Mouse (Mus musculus) intestine, postnatal 0 days (tissue): ENCODE measurements around the gene Nip7. TPM values are rescaled to one million over a fixed set of nuclear protein-coding genes. Genes with fewer than 3 reads are reported as not detected.

Source experiments
- ATAC-seq: fragments of 200-750 bp; cut with Nextera tagmentation; 2 replicates; pipeline ENCODE4 v1.8.0; 2017; ENCODE audit warnings: mild to moderate bottlenecking, moderate TSS enrichment, moderate library complexity
- H3K27ac ChIP-seq: fragments of 300-500 bp; sonication (generic); 2 replicates; pipeline ENCODE4 v1.5.1; 2014; ENCODE audit warnings: mild to moderate bottlenecking, low read depth, low read length, moderate library complexity
- H3K27me3 ChIP-seq: fragments of 300-500 bp; sonication (generic); replicated peaks from 2 replicates; pipeline ENCODE4 v1.6.1; 2014; ENCODE audit warnings: low read length, mixed read lengths; ENCODE audit not compliant: control insufficient read depth, insufficient read depth
- H3K36me3 ChIP-seq: fragments of 300-500 bp; sonication (generic); 2 replicates; pipeline ENCODE4 v1.6.1; 2014; ENCODE audit warnings: mild to moderate bottlenecking, moderate library complexity; ENCODE audit not compliant: control insufficient read depth, insufficient read depth
- H3K4me1 ChIP-seq: fragments of 300-500 bp; sonication (generic); replicated peaks from 2 replicates; pipeline ENCODE4 v1.6.1; 2014; ENCODE audit warnings: antibody characterized with exemption, low read length, mixed read lengths; ENCODE audit not compliant: control insufficient read depth, insufficient read depth
- H3K4me2 ChIP-seq: fragments of 300-500 bp; sonication (generic); replicated peaks from 2 replicates; pipeline ENCODE4 v1.6.1; 2014; ENCODE audit warnings: low read depth, mild to moderate bottlenecking, moderate library complexity
- H3K4me3 ChIP-seq: fragments of 300-500 bp; sonication (generic); 2 replicates; pipeline ENCODE4 v1.5.1; 2014; ENCODE audit warnings: low read depth, low read length
- H3K9ac ChIP-seq: fragments of 300-500 bp; sonication (generic); 2 replicates; pipeline ENCODE4 v1.6.1; 2014; ENCODE audit warnings: mild to moderate bottlenecking, low read depth, low read length
- H3K9me3 ChIP-seq: fragments of 300-500 bp; sonication (generic); 2 replicates; pipeline ENCODE4 v1.6.1; 2016; ENCODE audit warnings: mixed run types; ENCODE audit not compliant: control insufficient read depth
- CTCF ChIP-seq: sonication (generic); IDR thresholded peaks from 2 replicates; pipeline ENCODE4 v1.5.1; 2016; ENCODE audit warnings: low read depth, mild to moderate bottlenecking, control low read depth, antibody characterized with exemption, moderate library complexity
- WGBS: fragments of 180-500 bp; shearing (Covaris S2); extraction: QIAGEN DNeasy Blood & Tissue Kit; methylation state at CpG from one replicate; pipeline ENCODE4 v1.1.7; 2014; 5-methylcytosine and 5-hydroxymethylcytosine counted together
- polyA plus RNA-seq: library from polyadenylated mRNA; unstranded; fragments of >200 nt; fragmentation: Nextera tagmentation; extraction: Ambion mirVana; gene quantifications from 2 replicates; pipeline ENCODE4 v1.2.1, GENCODE M21; 2015

Nip7 gene
- 42.8 and 44.7 TPM in 2 replicates for polyA plus RNA-seq

DNA sequence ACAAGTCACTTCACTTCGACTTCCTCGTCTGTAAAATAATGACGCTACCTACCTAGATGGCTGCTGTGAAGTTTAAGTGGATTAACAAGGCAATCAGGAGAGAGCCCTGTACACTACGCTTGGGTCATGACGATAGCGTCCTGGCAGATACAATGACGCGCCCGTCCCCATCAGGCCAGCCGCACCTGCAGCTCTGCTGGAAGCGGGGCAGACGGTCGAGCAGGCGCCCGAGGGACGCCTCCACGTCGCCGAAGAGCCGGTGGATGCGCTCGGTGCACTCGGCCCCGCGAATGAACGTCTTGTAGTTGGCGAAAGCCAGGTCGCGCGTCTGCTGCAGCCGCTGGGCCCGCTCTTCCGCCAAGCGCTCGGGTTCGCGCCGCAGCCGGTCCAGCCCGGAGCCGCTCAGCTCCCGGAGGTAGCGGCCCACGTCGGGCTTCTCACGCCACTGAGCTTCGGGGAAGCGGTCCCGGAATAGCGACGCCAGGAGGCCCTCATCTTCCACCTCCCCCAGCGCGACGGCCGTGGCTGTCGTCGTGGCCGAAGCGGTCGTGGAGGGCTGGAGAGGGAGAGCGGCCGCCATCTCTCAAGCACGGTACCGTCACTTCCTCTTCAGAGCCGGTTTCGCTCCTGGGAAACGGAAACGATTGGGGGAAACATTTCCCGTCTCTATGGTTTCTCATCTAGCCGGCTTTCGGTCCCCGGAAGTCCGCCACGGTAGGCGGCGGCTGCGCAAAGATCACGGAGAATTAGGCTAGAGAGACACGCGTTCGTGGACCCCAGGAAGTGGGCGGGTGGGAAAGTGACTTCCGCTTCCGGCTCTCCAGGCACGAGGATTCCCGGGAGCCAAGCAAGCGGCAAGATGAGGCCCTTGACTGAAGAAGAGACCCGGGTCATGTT, at the start of gene Nip7, which contains the start of gene Cog8:
Gene Nip7, plus strand, starts transcription at position 802 of the 897 bp plus-strand sequence.
Gene Cog8, minus strand, starts transcription at position 614 of the 897 bp plus-strand sequence.
- Histone ChIP-seq H3K4me1 (0 out of 2 replicates have a peak, but pooled peaks cover 5% of the 10 kb centered on the region), H3K4me2 (peak within 1 kb of the TSS; percentile 83), H3K9ac (peak within 1 kb of the TSS; percentile 92), H3K27ac (peak within 1 kb of the TSS; percentile 88), H3K36me3 (peaks cover 25% of the 10 kb centered on the region), H3K9me3 (no peaks in the 10 kb centered on the region), H3K27me3 (no peaks in the 10 kb centered on the region), H3K4me3 (peak within 1 kb of the TSS; percentile 99)
- under 1% methylated on average over 88 of the region's 88 CpGs for WGBS
- no peak for TF ChIP-seq CTCF
- ATAC-seq, result peak; percentile 93

DNA sequence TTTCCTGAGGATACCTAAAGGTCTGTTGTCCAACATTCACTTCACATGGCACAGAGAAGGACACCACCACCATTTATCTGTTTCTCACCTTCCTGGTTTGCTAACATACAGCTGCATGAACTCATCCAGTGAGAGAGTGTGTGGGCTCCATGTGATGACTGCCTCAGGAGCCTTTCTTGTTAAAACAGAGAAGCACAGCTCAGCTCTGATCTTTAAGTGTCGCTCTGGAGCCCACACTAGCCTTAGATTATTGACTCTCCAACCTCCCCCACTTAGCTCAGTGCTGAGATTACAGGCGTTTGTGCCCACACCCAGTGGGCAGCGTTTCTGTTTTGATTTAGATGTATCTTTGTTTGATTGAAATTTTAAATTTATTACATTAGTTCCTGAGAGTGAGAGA, 48.9 kb upstream of the Nip7 start:
- TF ChIP-seq CTCF, result no peak
- Histone ChIP-seq H3K9me3 (no peaks in the 10 kb centered on the region), H3K4me2 (no peak overlapping the region), H3K4me3 (no peak overlapping the region), H3K36me3 (peaks cover 71% of the 10 kb centered on the region), H3K27ac (no peak overlapping the region), H3K4me1 (no peaks in the 10 kb centered on the region), H3K27me3 (no peaks in the 10 kb centered on the region), H3K9ac (no peak overlapping the region)
- WGBS, result 84% methylated on average over 3 of the region's 3 CpGs
- no peak for ATAC-seq

DNA sequence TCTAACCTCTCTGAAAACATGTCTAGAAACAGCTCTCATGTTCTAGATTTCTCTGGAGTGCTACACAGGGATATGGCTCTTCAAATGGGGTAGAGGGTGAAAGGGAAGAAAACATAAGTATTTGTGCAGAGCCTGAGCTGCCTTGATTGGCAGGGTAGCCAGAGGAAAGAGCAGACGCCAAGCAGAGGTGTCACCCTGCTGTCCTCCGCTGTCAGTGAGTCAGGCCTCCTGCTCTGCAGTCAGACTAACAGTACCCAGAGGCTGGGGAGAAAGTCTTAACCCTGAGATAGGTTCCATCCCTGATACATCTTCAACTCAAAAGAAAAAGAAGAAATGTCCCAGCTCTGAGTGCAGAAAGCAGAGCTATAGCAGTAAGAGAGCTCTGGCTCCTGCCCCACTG, 44.0 kb upstream of the Nip7 start:
- 91% methylated on average over 2 of the region's 2 CpGs for WGBS
- TF ChIP-seq CTCF, result no peak
- H3K27me3 ChIP-seq, result no peaks in the 10 kb centered on the region

DNA sequence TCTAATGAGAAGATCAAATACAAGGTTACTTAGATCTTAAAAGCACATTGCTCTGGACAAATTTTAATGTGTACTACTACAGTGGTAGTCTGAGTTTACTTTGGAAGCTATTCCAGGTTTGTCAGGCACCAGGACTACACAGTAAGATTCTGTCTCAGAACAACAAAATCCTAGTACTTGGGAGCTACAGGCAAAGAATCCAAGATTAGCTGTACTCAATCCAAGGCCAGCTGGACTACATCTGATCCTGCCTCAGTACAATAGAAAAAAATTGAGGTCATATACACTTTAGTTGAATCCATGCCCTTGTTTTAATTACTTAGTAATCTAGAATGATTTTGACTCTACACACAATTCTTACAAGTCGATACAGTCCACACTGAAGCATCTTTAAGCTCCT, 41.8 kb upstream of the Nip7 start:
- no peak overlapping the region for H3K4me2 ChIP-seq
- H3K27me3 ChIP-seq, result no peaks in the 10 kb centered on the region
- ATAC-seq, result no peak
- 92% methylated on average over 1 of the region's 1 CpGs for WGBS
- no peak overlapping the region for H3K9ac ChIP-seq
- H3K4me1 ChIP-seq, result no peaks in the 10 kb centered on the region
- H3K9me3 ChIP-seq, result no peaks in the 10 kb centered on the region
- peaks cover 41% of the 10 kb centered on the region for H3K36me3 ChIP-seq
- H3K27ac ChIP-seq, result no peak overlapping the region
- no peak overlapping the region for H3K4me3 ChIP-seq
- TF ChIP-seq CTCF, result no peak

More for the DNA sequence above, 44.0 kb upstream of the Nip7 start:
- no peak for ATAC-seq
- H3K36me3 ChIP-seq, result peaks cover 62% of the 10 kb centered on the region
- H3K4me1 ChIP-seq, result no peaks in the 10 kb centered on the region
- no peak overlapping the region for H3K4me2 ChIP-seq
- no peak overlapping the region for H3K9ac ChIP-seq
- H3K4me3 ChIP-seq, result no peak overlapping the region
- no peaks in the 10 kb centered on the region for H3K9me3 ChIP-seq
- H3K27ac ChIP-seq, result no peak overlapping the region

DNA sequence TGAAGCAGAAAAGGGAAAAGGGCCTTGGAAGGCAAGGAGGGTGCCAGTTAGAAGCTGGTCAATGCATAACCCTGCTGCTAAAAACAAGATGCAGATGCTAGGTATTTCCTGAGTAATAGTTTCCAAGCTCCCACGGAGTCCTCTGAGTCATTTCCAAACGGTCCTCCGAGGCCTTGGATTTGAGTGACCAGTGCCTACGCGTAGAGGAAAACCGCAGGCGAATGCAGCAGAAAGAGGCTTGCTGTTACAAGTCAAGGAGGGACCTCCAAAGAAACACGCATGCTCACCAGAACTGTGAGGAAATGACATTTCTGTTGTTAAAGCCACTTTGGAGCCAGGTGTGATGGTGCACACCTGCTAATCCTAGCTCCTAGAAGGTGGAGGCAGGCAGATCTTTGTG, 33.2 kb upstream of the Nip7 start:
- no peak for TF ChIP-seq CTCF
- no peaks in the 10 kb centered on the region for H3K27me3 ChIP-seq
- H3K9ac ChIP-seq, result no peak overlapping the region
- no peaks in the 10 kb centered on the region for H3K36me3 ChIP-seq
- H3K4me3 ChIP-seq, result no peak overlapping the region
- ATAC-seq, result no peak
- 90% methylated on average over 8 of the region's 8 CpGs for WGBS
- H3K27ac ChIP-seq, result no peak overlapping the region
- H3K4me2 ChIP-seq, result no peak overlapping the region
- H3K4me1 ChIP-seq, result no peaks in the 10 kb centered on the region
- no peaks in the 10 kb centered on the region for H3K9me3 ChIP-seq

DNA sequence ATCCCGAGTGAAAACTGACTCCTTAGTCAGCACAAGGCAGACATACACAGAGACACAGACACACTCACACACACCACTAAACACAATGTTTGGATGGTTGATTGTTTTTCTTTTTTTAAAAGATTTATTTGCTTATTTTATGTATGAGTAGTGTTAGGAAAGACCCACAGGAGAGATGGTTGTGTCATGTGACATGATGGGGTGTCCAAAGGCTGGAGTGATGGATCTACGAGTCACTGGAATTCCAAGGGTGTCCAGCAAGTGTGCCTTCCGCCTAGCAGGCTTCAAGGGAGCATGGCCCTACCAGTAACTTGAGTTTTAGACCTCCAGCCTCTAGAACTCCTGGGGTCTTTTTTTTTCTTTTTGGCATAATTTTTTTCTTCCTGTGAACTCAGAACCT, 27.4 kb upstream of the Nip7 start:
- TF ChIP-seq CTCF, result no peak
- no peaks in the 10 kb centered on the region for H3K36me3 ChIP-seq
- H3K4me3 ChIP-seq, result no peak overlapping the region
- H3K27me3 ChIP-seq, result no peaks in the 10 kb centered on the region
- no peaks in the 10 kb centered on the region for H3K9me3 ChIP-seq
- H3K4me2 ChIP-seq, result no peak overlapping the region
- H3K27ac ChIP-seq, result no peak overlapping the region
- no peak for ATAC-seq
- H3K4me1 ChIP-seq, result 0 out of 2 replicates have a peak, but pooled peaks cover 7% of the 10 kb centered on the region
- H3K9ac ChIP-seq, result no peak overlapping the region
- 73% methylated on average over 3 of the region's 3 CpGs for WGBS
